Mouse (Mus musculus) neural tube, embryonic 10.5 days (tissue): ENCODE data around the gene Zfp317.
A peak's percentile ranks its signal among the peaks of the same experiment; 100 is the strongest.
"Not testable (repeated sequence)": the region's sequence is repeated elsewhere in the genome, so short reads cannot be mapped to it uniquely, and the experiment has no call there.

Source experiments
- DNase-seq: peaks from one replicate; pipeline ENCODE4 v3.0.0-alpha.2; 2017; ENCODE audit warnings: low spot score; ENCODE audit errors: extremely low spot score

The Zfp317 gene

DNA sequence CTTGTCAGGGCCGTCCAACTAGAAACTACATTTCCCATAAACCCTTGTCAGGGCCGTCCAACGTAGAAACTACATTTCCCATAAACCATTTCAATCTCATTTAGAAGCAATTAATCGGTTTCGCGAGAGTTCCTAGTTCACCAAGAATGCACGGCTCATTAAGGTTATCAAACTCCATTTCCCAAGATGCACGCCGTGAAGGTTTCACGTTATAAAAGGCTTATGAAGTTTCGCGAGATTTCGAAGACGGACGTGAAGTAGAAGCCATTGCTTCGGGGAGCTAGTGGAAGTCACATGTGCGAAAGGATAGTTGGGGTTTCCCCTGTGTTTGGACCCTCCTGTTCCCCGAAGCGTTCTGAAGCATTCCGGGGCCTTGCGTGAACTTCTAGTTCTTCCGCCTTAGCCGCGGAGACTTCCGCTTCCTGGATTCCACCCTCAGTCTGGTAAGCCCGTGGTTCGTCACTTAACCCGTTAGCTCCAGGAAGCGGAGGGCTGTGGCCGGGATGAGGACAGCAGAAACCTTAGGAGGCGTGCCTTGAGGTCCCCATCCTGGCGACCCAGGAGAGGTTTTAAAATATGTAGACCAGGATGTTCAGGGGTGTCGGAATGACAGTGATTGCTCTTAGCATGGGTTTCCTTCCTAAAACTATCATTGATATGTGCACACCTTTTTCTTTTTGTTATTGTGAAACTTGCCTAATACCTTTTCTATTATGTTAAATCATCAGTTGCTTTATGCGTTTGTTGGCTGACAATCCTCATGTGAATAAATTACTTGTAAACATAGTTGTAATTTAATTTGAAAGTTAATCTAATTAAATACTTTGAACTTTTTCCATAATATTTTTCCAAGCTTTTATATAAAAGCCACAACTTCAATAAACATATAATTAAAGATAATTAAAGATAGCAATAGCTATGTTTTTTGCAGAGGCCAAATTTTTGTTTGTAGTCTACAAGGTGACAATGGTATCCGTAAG is at the start of gene Zfp317:
TSS of gene Zfp317 (plus strand) at position 260 of the 980 bp plus-strand sequence.
- DNase-seq: peak; percentile 85

- DNase-seq: no peak
Observed at GRCm38 (mm10) chr9:19582317-19582716, 39.6 kb upstream of the Zfp317 start, which contains the start of gene Olfr855. Gene Olfr855 (plus strand): TSS chr9:19582617.

GRCm38 (mm10) chr9:19621297-19621696 is 605 bp upstream of the Zfp317 start:
- DNase-seq: no peak

DNA sequence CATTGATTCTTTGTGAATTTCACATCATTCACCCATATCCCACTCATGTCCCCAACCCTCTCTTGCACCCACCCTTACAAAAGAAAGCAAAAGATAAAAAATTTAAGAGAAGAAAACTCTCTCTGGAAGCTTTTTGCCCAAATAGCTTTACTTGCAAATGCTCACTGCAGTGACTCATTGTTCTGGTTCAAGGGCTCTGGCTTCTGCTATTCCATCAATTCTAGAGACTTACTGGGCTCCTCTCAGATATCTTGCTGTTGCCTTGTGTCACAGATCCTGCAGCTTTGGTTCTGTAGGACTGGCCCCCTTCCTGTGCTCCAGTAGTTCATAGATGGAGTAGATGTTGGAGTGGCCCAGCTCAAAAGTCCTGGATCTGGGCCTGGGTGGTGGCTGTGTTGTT is 7.7 kb downstream of the Zfp317 start:
- no peak for DNase-seq

DNA sequence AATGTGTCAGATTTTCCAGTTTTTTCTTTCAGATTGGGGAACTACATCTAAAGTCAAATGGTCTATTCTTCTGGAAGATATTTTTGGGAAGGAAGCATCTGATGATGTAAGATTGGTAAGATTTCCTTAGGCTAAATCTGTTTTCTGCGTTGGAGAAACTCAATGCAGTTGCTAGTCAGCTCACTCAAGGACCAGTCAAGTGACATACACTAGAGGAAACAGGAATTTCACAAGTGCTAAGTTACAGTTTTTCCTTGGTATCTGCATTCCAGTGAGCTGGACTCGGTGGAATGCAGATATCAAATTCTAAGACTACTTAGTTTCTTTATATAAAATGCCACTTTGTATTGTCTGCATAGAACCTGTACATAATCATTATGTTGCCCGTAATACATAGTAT is 23.3 kb downstream of the Zfp317 start:
- no peak for DNase-seq

DNA sequence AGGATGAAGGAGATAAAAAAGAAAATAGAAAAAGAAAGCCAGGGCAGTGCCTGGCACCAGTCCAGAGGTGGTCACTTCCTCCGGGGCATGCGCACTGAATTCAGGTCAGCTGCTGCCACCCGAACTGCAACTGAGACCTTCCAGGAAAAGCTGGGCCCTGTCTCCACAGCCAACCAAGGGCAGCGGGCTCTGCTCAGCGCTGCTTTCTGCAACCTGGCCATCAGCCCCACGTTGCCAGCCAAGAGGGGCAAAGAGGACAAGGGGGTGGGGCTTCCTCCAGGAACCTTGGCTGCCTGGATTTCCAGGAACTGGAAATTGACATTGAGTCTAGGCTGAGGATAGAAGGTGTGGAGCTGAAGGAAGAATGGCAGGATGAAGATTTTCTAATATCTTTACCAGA is 68.4 kb downstream of the Zfp317 start:
- no peak for DNase-seq

DNA sequence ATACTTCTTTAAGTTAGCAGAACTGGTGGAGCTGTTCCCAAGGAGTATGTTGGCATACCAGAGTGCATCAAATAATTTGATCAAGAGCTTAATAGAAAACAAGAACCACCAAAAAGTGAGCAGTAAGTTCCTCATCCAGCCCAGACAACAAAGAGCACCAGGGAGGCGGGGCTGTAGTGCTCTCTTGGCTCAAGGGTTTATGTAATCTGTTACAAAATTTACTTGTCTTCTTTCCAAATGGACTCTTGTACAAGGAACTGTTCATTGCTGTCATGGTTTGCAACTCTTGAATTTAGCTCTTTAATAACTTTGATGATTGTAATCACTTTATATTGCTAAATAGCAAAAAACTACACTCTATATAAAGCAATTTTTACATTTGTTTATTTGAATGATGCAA is 69.5 kb downstream of the Zfp317 start:
- DNase-seq: no peak

DNA sequence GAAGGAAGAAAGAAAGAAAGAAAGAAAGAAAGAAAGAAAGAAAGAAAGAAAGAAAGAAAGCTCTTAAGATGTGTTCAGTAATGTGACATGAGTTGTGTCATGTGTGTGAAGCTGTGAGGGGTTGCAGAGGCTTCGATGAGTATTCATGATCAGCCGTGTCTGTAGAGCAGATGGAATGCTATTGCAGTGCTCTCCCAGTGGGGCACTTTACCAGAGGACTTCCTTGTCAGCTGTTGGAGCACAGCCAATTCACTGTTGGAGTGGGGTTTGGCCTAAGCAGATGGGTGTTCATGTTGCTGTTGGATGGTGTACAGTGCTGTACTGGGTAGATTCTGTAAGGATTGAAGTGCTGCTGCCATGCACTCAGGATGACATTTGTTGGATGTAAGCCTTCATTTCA is 70.5 kb downstream of the Zfp317 start:
- DNase-seq: no peak

GRCm38 (mm10) chr9:19694285-19694684 is 72.4 kb downstream of the Zfp317 start:
- not testable (repeated sequence) for DNase-seq

DNA sequence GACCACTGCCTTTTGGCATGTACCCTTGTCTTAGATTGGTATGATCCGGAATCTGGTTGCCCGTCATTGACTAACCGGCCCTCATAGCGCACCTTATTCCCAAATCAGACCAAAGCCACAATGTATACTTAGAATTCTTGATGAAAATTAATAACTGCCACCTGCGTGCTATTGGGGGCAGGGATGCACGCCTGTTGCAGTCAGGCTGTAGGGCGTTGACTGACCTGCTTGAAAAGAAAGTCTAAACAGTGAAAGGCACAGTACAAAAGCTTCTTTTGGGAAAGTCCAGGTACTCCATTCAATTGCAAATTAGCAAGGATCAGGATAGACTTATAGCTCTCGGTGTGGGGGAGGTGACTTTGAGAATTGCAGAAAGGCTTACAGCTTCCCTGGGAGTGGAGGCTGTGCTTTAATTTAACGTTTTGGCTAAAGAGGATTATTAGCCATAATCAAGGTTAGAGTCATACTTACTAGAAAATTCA is 73.0 kb downstream of the Zfp317 start:
- not testable (repeated sequence) for DNase-seq
